Mouse (Mus musculus): ENCODE results near the gene Phgdh. TPM values are rescaled to one million over a fixed set of nuclear protein-coding genes. Genes with fewer than 3 reads are reported as not detected.
A peak's percentile ranks its signal among the peaks of the same experiment; 100 is the strongest.

Gene Phgdh
- polyA plus RNA-seq, 1 experiment: 53.1 TPM

DNA sequence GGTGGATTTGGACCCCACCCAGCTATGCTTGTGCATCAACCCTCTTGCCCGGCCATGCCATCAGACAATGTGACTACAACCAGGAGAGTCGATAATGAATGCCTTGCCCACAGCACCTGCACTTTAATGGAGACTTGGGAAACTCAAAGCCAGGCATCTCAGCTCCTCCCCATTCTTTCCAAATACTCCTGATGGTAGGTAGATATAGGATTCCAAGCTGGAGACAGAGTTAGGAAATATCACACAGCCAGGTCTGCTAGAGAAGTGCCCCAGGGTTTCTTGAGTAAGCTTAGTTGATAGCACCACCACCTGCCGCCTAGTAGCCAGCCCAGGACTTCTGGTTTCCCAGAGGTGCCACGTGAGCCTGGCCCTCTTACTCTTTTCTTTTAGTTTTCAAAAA, 27.0 kb upstream of the Phgdh start:
- DNase-seq (ENCODE audit: low read depth in 1 of 2, low spot score in 2 of 2): no peak
- no peak for TF ChIP-seq CTCF (IDR thresholded peaks at IDR 0.05; ENCODE audit: extremely low read depth, insufficient read depth, insufficient read length, insufficient replicate concordance)
- no peak for TF ChIP-seq POLR2A (IDR thresholded peaks at IDR 0.05; ENCODE audit: low read depth, low read length)
- WGBS: 86% methylated on average over 4 of the region's 4 CpGs
- Histone ChIP-seq H3K27me3 (ENCODE audit: control insufficient read depth, insufficient read depth, low read length) (no peaks in the 10 kb centered on the region), H3K4me1 (ENCODE audit: control insufficient read depth, insufficient read depth, insufficient read length) (no peaks in the 10 kb centered on the region), H3K4me3 (ENCODE audit: extremely low read depth, insufficient read depth, insufficient read length) (no peak overlapping the region), H3K27ac (ENCODE audit: insufficient read depth, low read length) (no peak overlapping the region), H3K36me3 (ENCODE audit: control insufficient read depth, insufficient read depth, low read length) (no peaks in the 10 kb centered on the region)

DNA sequence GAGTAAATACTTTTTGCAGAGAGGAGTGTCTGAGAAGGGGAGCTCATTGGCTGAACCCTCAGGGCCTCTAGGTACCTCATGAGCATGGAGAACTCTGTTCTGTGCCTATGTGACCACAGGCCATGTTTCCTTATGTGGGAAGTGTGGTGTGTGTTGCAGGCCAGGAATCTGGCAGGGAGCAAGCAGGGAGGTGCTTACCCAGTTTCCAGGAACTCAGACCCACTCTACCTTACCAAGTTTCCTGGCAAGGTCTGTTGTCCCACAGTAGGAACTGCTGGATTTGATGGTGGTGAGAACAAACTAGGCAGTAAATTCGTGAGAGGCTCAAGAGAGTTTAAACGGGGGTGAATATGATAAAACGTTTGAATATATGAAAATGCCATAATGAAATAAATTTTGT, 26.3 kb upstream of the Phgdh start:
- WGBS: 73% methylated on average over 3 of the region's 3 CpGs
- H3K27ac ChIP-seq (ENCODE audit: insufficient read depth, low read length): no peak overlapping the region
- no peak for DNase-seq (ENCODE audit: low read depth in 1 of 2, low spot score in 2 of 2)

DNA sequence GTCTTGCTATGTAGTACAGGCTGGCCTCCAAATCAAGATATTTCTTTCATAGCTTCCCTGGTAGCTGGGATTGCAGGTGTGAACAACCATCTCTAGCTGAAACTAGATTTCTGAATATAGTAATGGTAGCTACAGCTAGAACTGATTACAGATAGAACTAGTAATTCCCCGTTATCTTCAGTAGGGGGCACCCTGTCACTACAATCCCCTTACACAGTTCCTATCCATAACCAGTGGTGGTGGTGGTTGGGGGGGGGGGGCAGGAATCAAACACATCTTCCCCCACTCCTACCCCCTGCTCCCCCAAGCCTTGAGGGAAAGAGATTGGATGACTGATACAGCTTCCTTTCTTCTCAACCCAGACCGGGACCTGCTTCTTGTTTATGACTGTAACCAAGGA, 23.0 kb upstream of the Phgdh start:
- DNase-seq (ENCODE audit: low read depth in 1 of 2, low spot score in 2 of 2): no peak
- TF ChIP-seq POLR2A (IDR thresholded peaks at IDR 0.05; ENCODE audit: low read depth, low read length) (no peak), CTCF (IDR thresholded peaks at IDR 0.05; ENCODE audit: extremely low read depth, insufficient read depth, insufficient read length, insufficient replicate concordance) (peak; percentile 37; the same call in 1 of the 2 replicates)
- Histone ChIP-seq H3K36me3 (ENCODE audit: control insufficient read depth, insufficient read depth, low read length) (no peaks in the 10 kb centered on the region), H3K4me1 (ENCODE audit: control insufficient read depth, insufficient read depth, insufficient read length) (no peaks in the 10 kb centered on the region), H3K27me3 (ENCODE audit: control insufficient read depth, insufficient read depth, low read length) (no peaks in the 10 kb centered on the region), H3K27ac (ENCODE audit: insufficient read depth, low read length) (no peak overlapping the region), H3K4me3 (ENCODE audit: extremely low read depth, insufficient read depth, insufficient read length) (no peak overlapping the region)
- 29% methylated on average over 2 of the region's 2 CpGs for WGBS

More for the DNA sequence above, 26.3 kb upstream of the Phgdh start:
- no peaks in the 10 kb centered on the region for H3K27me3 ChIP-seq (ENCODE audit: control insufficient read depth, insufficient read depth, low read length)
- no peak overlapping the region for H3K4me3 ChIP-seq (ENCODE audit: extremely low read depth, insufficient read depth, insufficient read length)
- H3K36me3 ChIP-seq (ENCODE audit: control insufficient read depth, insufficient read depth, low read length): no peaks in the 10 kb centered on the region
- TF ChIP-seq POLR2A (IDR thresholded peaks at IDR 0.05; ENCODE audit: low read depth, low read length): no peak
- TF ChIP-seq CTCF (IDR thresholded peaks at IDR 0.05; ENCODE audit: extremely low read depth, insufficient read depth, insufficient read length, insufficient replicate concordance): no peak
- H3K4me1 ChIP-seq (ENCODE audit: control insufficient read depth, insufficient read depth, insufficient read length): no peaks in the 10 kb centered on the region

GRCm38 (mm10) chr3:98356632-98357370, 17.0 kb upstream of the Phgdh start:
- no peaks in the 10 kb centered on the region for H3K27me3 ChIP-seq (ENCODE audit: control insufficient read depth, insufficient read depth, low read length)
- H3K36me3 ChIP-seq (ENCODE audit: control insufficient read depth, insufficient read depth, low read length): no peaks in the 10 kb centered on the region
- no peaks in the 10 kb centered on the region for H3K4me1 ChIP-seq (ENCODE audit: control insufficient read depth, insufficient read depth, insufficient read length)
- no peak for DNase-seq (ENCODE audit: low read depth in 1 of 2, low spot score in 2 of 2)
- no peak overlapping the region for H3K27ac ChIP-seq (ENCODE audit: insufficient read depth, low read length)
- no peak overlapping the region for H3K4me3 ChIP-seq (ENCODE audit: extremely low read depth, insufficient read depth, insufficient read length)
- WGBS: 50% methylated on average over 3 of the region's 3 CpGs
- TF ChIP-seq CTCF (IDR thresholded peaks at IDR 0.05; ENCODE audit: extremely low read depth, insufficient read depth, insufficient read length, insufficient replicate concordance) (no peak), POLR2A (IDR thresholded peaks at IDR 0.05; ENCODE audit: low read depth, low read length) (no peak)

- Histone ChIP-seq H3K27ac (ENCODE audit: insufficient read depth, low read length) (no peak overlapping the region), H3K4me1 (ENCODE audit: control insufficient read depth, insufficient read depth, insufficient read length) (no peaks in the 10 kb centered on the region), H3K27me3 (ENCODE audit: control insufficient read depth, insufficient read depth, low read length) (no peaks in the 10 kb centered on the region), H3K36me3 (ENCODE audit: control insufficient read depth, insufficient read depth, low read length) (no peaks in the 10 kb centered on the region), H3K4me3 (ENCODE audit: extremely low read depth, insufficient read depth, insufficient read length) (no peak overlapping the region)
- no peak for DNase-seq (ENCODE audit: low read depth in 1 of 2, low spot score in 2 of 2)
- WGBS: 93% methylated on average over 6 of the region's 6 CpGs
- TF ChIP-seq POLR2A (IDR thresholded peaks at IDR 0.05; ENCODE audit: low read depth, low read length): no peak
- TF ChIP-seq CTCF (IDR thresholded peaks at IDR 0.05; ENCODE audit: extremely low read depth, insufficient read depth, insufficient read length, insufficient replicate concordance): no peak
Measured at GRCm38 (mm10) chr3:98356026-98356365, 16.2 kb upstream of the Phgdh start.

- no peak overlapping the region for H3K4me3 ChIP-seq (ENCODE audit: extremely low read depth, insufficient read depth, insufficient read length)
- H3K4me1 ChIP-seq (ENCODE audit: control insufficient read depth, insufficient read depth, insufficient read length): no peaks in the 10 kb centered on the region
- 82% methylated on average over 10 of the region's 10 CpGs for WGBS
- no peaks in the 10 kb centered on the region for H3K27me3 ChIP-seq (ENCODE audit: control insufficient read depth, insufficient read depth, low read length)
- TF ChIP-seq POLR2A (IDR thresholded peaks at IDR 0.05; ENCODE audit: low read depth, low read length): no peak
- TF ChIP-seq CTCF (IDR thresholded peaks at IDR 0.05; ENCODE audit: extremely low read depth, insufficient read depth, insufficient read length, insufficient replicate concordance): no peak
- no peak overlapping the region for H3K27ac ChIP-seq (ENCODE audit: insufficient read depth, low read length)
- no peaks in the 10 kb centered on the region for H3K36me3 ChIP-seq (ENCODE audit: control insufficient read depth, insufficient read depth, low read length)
- no peak for DNase-seq (ENCODE audit: low read depth in 1 of 2, low spot score in 2 of 2)
Measured at GRCm38 (mm10) chr3:98355344-98356025, 15.7 kb upstream of the Phgdh start.

GRCm38 (mm10) chr3:98353892-98354291, 14.1 kb upstream of the Phgdh start:
- H3K4me1 ChIP-seq (ENCODE audit: control insufficient read depth, insufficient read depth, insufficient read length): no peaks in the 10 kb centered on the region
- no peaks in the 10 kb centered on the region for H3K27me3 ChIP-seq (ENCODE audit: control insufficient read depth, insufficient read depth, low read length)
- 29% methylated on average over 7 of the region's 7 CpGs for WGBS
- no peak overlapping the region for H3K27ac ChIP-seq (ENCODE audit: insufficient read depth, low read length)
- no peaks in the 10 kb centered on the region for H3K36me3 ChIP-seq (ENCODE audit: control insufficient read depth, insufficient read depth, low read length)
- TF ChIP-seq CTCF (IDR thresholded peaks at IDR 0.05; ENCODE audit: extremely low read depth, insufficient read depth, insufficient read length, insufficient replicate concordance) (0 out of 2 replicates have a peak, but pooled peaks have one; percentile 4), POLR2A (IDR thresholded peaks at IDR 0.05; ENCODE audit: low read depth, low read length) (no peak)
- peak in 1 of 2 experiments; percentile 52 for DNase-seq (ENCODE audit: low read depth in 1 of 2, low spot score in 2 of 2)
- H3K4me3 ChIP-seq (ENCODE audit: extremely low read depth, insufficient read depth, insufficient read length): no peak overlapping the region
